Mouse (Mus musculus): ENCODE results near the gene Tmem30a.

- TF ChIP-seq POLR2A (IDR thresholded peaks at IDR 0.05; ENCODE audit: borderline replicate concordance, extremely low read depth, low read depth, low read length), result no peak
- peak; percentile 37; the same call in 1 of the 2 replicates for TF ChIP-seq CTCF (IDR thresholded peaks at IDR 0.05; ENCODE audit: insufficient read depth, low read length)
These were observed 72.3 kb downstream of the Tmem30a start for GRCm38 (mm10) chr9:79721056-79721455.

Data from lung, adult 2 months (tissue).